Mouse (Mus musculus) liver, postnatal 0 days (tissue): ENCODE measurements around the gene Dnajb13. TPM values are rescaled to one million over a fixed set of nuclear protein-coding genes. Genes with fewer than 3 reads are reported as not detected.

Experiments used
- ATAC-seq: fragments of 200-750 bp; cut with Nextera tagmentation; 2 replicates; pipeline ENCODE4 v1.8.0; 2017; ENCODE audit warnings: mild to moderate bottlenecking, moderate library complexity
- DNase-seq: peaks from one replicate; pipeline ENCODE4 v3.0.0-alpha.2; 2016
- H3K27ac ChIP-seq: fragments of 300-500 bp; sonication (generic); 2 replicates; pipeline ENCODE4 v1.5.1; 2014; ENCODE audit warnings: antibody characterized with exemption, moderate library complexity, mild to moderate bottlenecking, low read depth
- H3K27me3 ChIP-seq: fragments of 300-500 bp; sonication (generic); 2 replicates; pipeline ENCODE4 v1.6.1; 2014; ENCODE audit warnings: low read length, control low read depth, mixed read lengths; ENCODE audit not compliant: insufficient read depth
- H3K36me3 ChIP-seq: fragments of 300-500 bp; sonication (generic); replicated peaks from 2 replicates; pipeline ENCODE4 v1.6.1; 2014; ENCODE audit warnings: mild to moderate bottlenecking, control low read depth, low read length, moderate library complexity, mixed read lengths; ENCODE audit not compliant: insufficient read depth
- H3K4me1 ChIP-seq: fragments of 300-500 bp; sonication (generic); 2 replicates; pipeline ENCODE4 v1.6.1; 2014; ENCODE audit warnings: antibody characterized with exemption, mild to moderate bottlenecking, control low read depth; ENCODE audit not compliant: insufficient read depth
- H3K4me2 ChIP-seq: fragments of 300-500 bp; sonication (generic); 2 replicates; pipeline ENCODE4 v1.6.1; 2014; ENCODE audit warnings: low read depth, mild to moderate bottlenecking, low read length, moderate library complexity, mixed read lengths
- H3K4me3 ChIP-seq: fragments of 300-500 bp; sonication (generic); 2 replicates; pipeline ENCODE4 v1.5.1; 2014; ENCODE audit warnings: low read depth, low read length
- H3K9ac ChIP-seq: fragments of 300-500 bp; sonication (generic); replicated peaks from 2 replicates; pipeline ENCODE4 v1.6.1; 2014; ENCODE audit warnings: mild to moderate bottlenecking, moderate library complexity
- H3K9me3 ChIP-seq: fragments of 300-500 bp; sonication (generic); 2 replicates; pipeline ENCODE4 v1.6.1; 2016; ENCODE audit warnings: mild to moderate bottlenecking, control low read depth, low read length, mixed read lengths
- CTCF ChIP-seq: sonication (generic); IDR thresholded peaks from 2 replicates; pipeline ENCODE4 v1.5.1; 2016; ENCODE audit warnings: antibody characterized with exemption, low read depth
- EP300 ChIP-seq: IDR thresholded peaks from 2 replicates; pipeline ENCODE4 v1.6.1; 2016; ENCODE audit warnings: antibody characterized with exemption, low read depth, mild to moderate bottlenecking
- WGBS: fragments of 180-500 bp; shearing (Covaris S2); extraction: QIAGEN DNeasy Blood & Tissue Kit; methylation state at CpG from one replicate; pipeline ENCODE4 v1.1.7; 2014; ENCODE audit not compliant: insufficient replicate concordance; 5-methylcytosine and 5-hydroxymethylcytosine counted together
- polyA plus RNA-seq: library from polyadenylated mRNA; unstranded; fragments of >200 nt; fragmentation: Nextera tagmentation; extraction: Ambion mirVana; gene quantifications from 2 replicates; pipeline ENCODE4 v1.2.1, GENCODE M21; 2015

Dnajb13 gene
- polyA plus RNA-seq, 1 experiment from 2014 or later, result 1.8 TPM

GRCm38 (mm10) chr7:100504740-100505487 lies 9.8 kb downstream of the Dnajb13 start:
- Histone ChIP-seq H3K4me3 (no peak overlapping the region), H3K27ac (no peak overlapping the region), H3K36me3 (peaks cover 8% of the 10 kb centered on the region), H3K27me3 (no peaks in the 10 kb centered on the region), H3K4me2 (no peak overlapping the region), H3K4me1 (peaks cover 27% of the 10 kb centered on the region), H3K9me3 (no peaks in the 10 kb centered on the region), H3K9ac (no peak overlapping the region)
- DNase-seq, result peak; percentile 27
- WGBS, result 75% methylated on average over 13 of the region's 13 CpGs
- no peak for TF ChIP-seq CTCF
- TF ChIP-seq EP300, result no peak
- ATAC-seq, result no peak

- Histone ChIP-seq H3K9ac (no peak overlapping the region), H3K4me2 (peak overlapping the region; percentile 2; the same call in 1 of the 2 replicates), H3K36me3 (peaks cover 26% of the 10 kb centered on the region), H3K27me3 (no peaks in the 10 kb centered on the region), H3K27ac (peak overlapping the region; percentile 58), H3K4me1 (peaks cover 27% of the 10 kb centered on the region), H3K9me3 (no peaks in the 10 kb centered on the region), H3K4me3 (no peak overlapping the region)
- peak; percentile 24; the same call in 1 of the 2 replicates for ATAC-seq
- TF ChIP-seq EP300 (no peak), CTCF (no peak)
- 44% methylated on average over 5 of the region's 5 CpGs for WGBS
- peak; percentile 45 for DNase-seq
These were observed 11.7 kb downstream of the Dnajb13 start for GRCm38 (mm10) chr7:100503076-100503475.

- H3K27me3 ChIP-seq, result no peaks in the 10 kb centered on the region
- 48% methylated on average over 7 of the region's 7 CpGs for WGBS
- H3K27ac ChIP-seq, result peak overlapping the region; percentile 58
- no peak overlapping the region for H3K4me3 ChIP-seq
- no peak overlapping the region for H3K9ac ChIP-seq
- ATAC-seq, result peak; percentile 28
- peaks cover 32% of the 10 kb centered on the region for H3K36me3 ChIP-seq
- no peak for TF ChIP-seq CTCF
- TF ChIP-seq EP300, result no peak
- peak; percentile 43 for DNase-seq
- peaks cover 27% of the 10 kb centered on the region for H3K4me1 ChIP-seq
- no peaks in the 10 kb centered on the region for H3K9me3 ChIP-seq
- H3K4me2 ChIP-seq, result peak overlapping the region; percentile 2; the same call in 1 of the 2 replicates
These were observed 12.3 kb downstream of the Dnajb13 start for GRCm38 (mm10) chr7:100502374-100502922.

- no peaks in the 10 kb centered on the region for H3K27me3 ChIP-seq
- peak overlapping the region; percentile 58 for H3K27ac ChIP-seq
- no peak overlapping the region for H3K4me2 ChIP-seq
- H3K4me3 ChIP-seq, result no peak overlapping the region
- 39% methylated on average over 2 of the region's 2 CpGs for WGBS
- H3K9me3 ChIP-seq, result no peaks in the 10 kb centered on the region
- H3K4me1 ChIP-seq, result peaks cover 30% of the 10 kb centered on the region
- H3K9ac ChIP-seq, result no peak overlapping the region
- DNase-seq, result no peak
- 0 out of 2 replicates have a peak, but pooled peaks have one; percentile 5 for ATAC-seq
- TF ChIP-seq CTCF (no peak), EP300 (no peak)
- peaks cover 38% of the 10 kb centered on the region for H3K36me3 ChIP-seq
These were observed 12.9 kb downstream of the Dnajb13 start for GRCm38 (mm10) chr7:100501844-100502373.

- DNase-seq (peak; percentile 34), ATAC-seq (0 out of 2 replicates have a peak, but pooled peaks have one; percentile 1)
- Histone ChIP-seq H3K27me3 (no peaks in the 10 kb centered on the region), H3K36me3 (peaks cover 45% of the 10 kb centered on the region), H3K27ac (peak overlapping the region; percentile 58), H3K4me1 (peaks cover 37% of the 10 kb centered on the region), H3K4me3 (no peak overlapping the region), H3K4me2 (no peak overlapping the region), H3K9ac (no peak overlapping the region), H3K9me3 (no peaks in the 10 kb centered on the region)
- WGBS, result 62% methylated on average over 6 of the region's 6 CpGs
- no peak for TF ChIP-seq CTCF
- TF ChIP-seq EP300, result 0 out of 2 replicates have a peak, but pooled peaks have one; percentile 2
These were observed 13.5 kb downstream of the Dnajb13 start for GRCm38 (mm10) chr7:100501027-100501843.
